Mouse (Mus musculus) neural tube, embryonic 13.5 days (tissue): ENCODE results near the gene Tmem108. TPM values are rescaled to one million over a fixed set of nuclear protein-coding genes. Genes with fewer than 3 reads are reported as not detected.
A peak's percentile ranks its signal among the peaks of the same experiment; 100 is the strongest.

ENCODE experiments used
- ATAC-seq: fragments of 200-750 bp; cut with Nextera tagmentation; 2 replicates; pipeline ENCODE4 v1.8.0; 2017; ENCODE audit warnings: low read depth, mild to moderate bottlenecking, moderate TSS enrichment, moderate library complexity
- H3K27ac ChIP-seq: fragments of 300-500 bp; sonication (generic); replicated peaks from 2 replicates; pipeline ENCODE4 v1.5.1; 2015; ENCODE audit warnings: moderate library complexity, mild to moderate bottlenecking, inconsistent platforms
- H3K27me3 ChIP-seq: fragments of 300-500 bp; sonication (generic); 2 replicates; pipeline ENCODE4 v1.6.1; 2015; ENCODE audit warnings: mild to moderate bottlenecking, inconsistent platforms
- H3K36me3 ChIP-seq: fragments of 300-500 bp; sonication (generic); 2 replicates; pipeline ENCODE4 v1.6.1; 2015; ENCODE audit warnings: mild to moderate bottlenecking, inconsistent platforms
- H3K4me1 ChIP-seq: fragments of 300-500 bp; sonication (generic); replicated peaks from 2 replicates; pipeline ENCODE4 v1.6.1; 2015; ENCODE audit warnings: inconsistent platforms
- H3K4me2 ChIP-seq: fragments of 300-500 bp; sonication (generic); 2 replicates; pipeline ENCODE4 v1.6.1; 2015; ENCODE audit warnings: inconsistent platforms, mild to moderate bottlenecking, moderate library complexity
- H3K4me3 ChIP-seq: fragments of 300-500 bp; sonication (generic); 2 replicates; pipeline ENCODE4 v1.5.1; 2015; ENCODE audit warnings: mild to moderate bottlenecking, inconsistent platforms
- H3K9ac ChIP-seq: fragments of 300-500 bp; sonication (generic); 2 replicates; pipeline ENCODE4 v1.6.1; 2015; ENCODE audit warnings: moderate library complexity, mild to moderate bottlenecking, inconsistent platforms
- H3K9me3 ChIP-seq: fragments of 300-500 bp; sonication (generic); 2 replicates; pipeline ENCODE4 v1.6.1; 2016; ENCODE audit warnings: inconsistent platforms
- WGBS: fragments of 180-500 bp; shearing (Covaris S2); methylation state at CpG from one replicate; pipeline ENCODE4 v1.1.7; 2015; 5-methylcytosine and 5-hydroxymethylcytosine counted together
- polyA plus RNA-seq: library from polyadenylated mRNA; unstranded; fragments of >200 nt; fragmentation: Nextera tagmentation; extraction: Ambion mirVana; gene quantifications from 2 replicates; pipeline ENCODE4 v1.2.1, GENCODE M21; 2015

The Tmem108 gene
- polyA plus RNA-seq, 1 experiment from 2014 or later: 24.9 TPM

DNA sequence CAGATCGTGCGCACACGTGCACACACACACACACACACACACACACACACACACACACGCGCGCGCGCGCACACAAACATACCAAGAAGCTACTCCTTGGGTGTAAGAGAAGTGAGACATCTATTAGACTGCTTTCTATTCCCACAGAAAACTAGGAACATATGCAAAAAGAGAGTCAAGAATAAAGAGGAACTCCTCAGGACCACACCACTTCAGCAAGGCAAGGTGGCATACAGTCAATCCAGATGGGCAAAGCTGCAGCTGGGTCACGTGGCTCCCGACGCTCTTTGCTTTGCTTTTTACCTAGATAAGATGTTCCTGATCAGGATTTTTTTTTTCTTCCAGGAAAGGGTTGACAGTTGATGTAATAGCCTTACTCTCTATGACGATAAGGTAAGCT is 45.6 kb downstream of the Tmem108 start:
- Histone ChIP-seq H3K4me3 (no peak overlapping the region), H3K27me3 (no peaks in the 10 kb centered on the region), H3K9me3 (no peaks in the 10 kb centered on the region), H3K27ac (no peak overlapping the region), H3K4me2 (no peak overlapping the region), H3K9ac (no peak overlapping the region), H3K4me1 (0 out of 2 replicates have a peak, but pooled peaks cover 10% of the 10 kb centered on the region), H3K36me3 (no peaks in the 10 kb centered on the region)
- no peak for ATAC-seq
- WGBS: 96% methylated on average over 13 of the region's 13 CpGs

DNA sequence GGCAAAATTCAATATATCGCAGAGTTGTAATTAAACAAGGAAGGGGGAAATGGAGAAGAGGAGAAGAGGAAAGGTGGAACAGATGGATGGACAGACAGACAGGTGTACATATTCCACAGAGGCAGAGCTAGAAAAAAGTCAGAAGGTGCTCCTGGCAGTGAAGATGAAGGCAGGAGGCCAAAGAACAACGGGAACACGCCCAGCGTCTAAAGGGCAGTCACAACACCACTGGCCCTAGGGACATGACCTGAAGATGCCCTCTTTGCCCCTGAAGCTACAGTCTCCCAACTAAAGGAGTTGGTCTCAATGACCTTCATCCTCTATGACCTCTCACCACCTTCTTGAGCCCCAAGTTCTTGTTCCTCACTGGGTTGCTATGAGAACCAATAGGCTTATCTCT is 46.3 kb downstream of the Tmem108 start:
- Histone ChIP-seq H3K4me2 (no peak overlapping the region), H3K9ac (no peak overlapping the region), H3K9me3 (no peaks in the 10 kb centered on the region), H3K27ac (no peak overlapping the region), H3K4me3 (no peak overlapping the region), H3K4me1 (0 out of 2 replicates have a peak, but pooled peaks cover 10% of the 10 kb centered on the region), H3K27me3 (no peaks in the 10 kb centered on the region), H3K36me3 (no peaks in the 10 kb centered on the region)
- ATAC-seq: no peak
- 95% methylated on average over 4 of the region's 4 CpGs for WGBS

DNA sequence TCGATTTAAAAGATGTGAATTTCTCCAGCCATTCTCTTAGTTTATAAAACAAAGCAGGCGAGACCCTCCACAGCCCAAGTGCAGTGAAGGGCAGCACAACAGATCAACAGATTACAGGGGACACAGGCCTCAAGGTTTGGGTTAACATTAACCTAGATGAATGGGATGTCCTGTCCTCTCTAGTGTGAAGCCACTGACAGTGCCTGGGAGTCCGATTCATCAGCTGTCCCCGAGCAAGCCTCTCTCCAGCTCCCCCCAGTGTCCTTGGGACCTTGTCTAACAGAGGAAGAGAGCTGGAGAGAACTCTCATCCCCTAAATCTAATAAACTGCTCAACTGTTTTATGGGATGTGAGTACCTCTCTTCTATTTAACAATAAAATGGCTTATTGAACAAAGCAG is 48.4 kb downstream of the Tmem108 start:
- H3K9me3 ChIP-seq: no peaks in the 10 kb centered on the region
- no peak for ATAC-seq
- H3K4me2 ChIP-seq: no peak overlapping the region
- 0 out of 2 replicates have a peak, but pooled peaks cover 10% of the 10 kb centered on the region for H3K4me1 ChIP-seq
- H3K4me3 ChIP-seq: no peak overlapping the region
- no peaks in the 10 kb centered on the region for H3K27me3 ChIP-seq
- H3K36me3 ChIP-seq: no peaks in the 10 kb centered on the region
- H3K9ac ChIP-seq: no peak overlapping the region
- WGBS: 78% methylated on average over 4 of the region's 4 CpGs
- H3K27ac ChIP-seq: no peak overlapping the region

DNA sequence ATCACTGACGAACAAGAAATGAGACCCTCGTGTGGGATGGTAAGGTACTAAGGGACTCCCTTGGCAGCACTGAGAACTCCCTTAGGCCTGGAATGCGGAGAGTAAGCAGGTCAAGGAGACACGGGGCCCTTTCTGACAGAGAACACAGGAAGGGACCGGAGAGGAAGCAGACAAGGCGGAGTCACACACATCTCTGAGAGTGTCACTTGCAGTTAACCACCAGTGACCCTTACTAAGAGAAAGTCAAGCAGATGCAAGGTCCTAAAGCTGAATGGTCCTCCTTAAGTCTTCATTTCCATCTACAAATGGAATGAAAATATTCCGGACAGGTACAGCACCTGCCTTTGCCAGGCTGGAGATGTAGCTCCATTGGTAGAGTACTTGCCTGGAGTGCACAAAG is 48.9 kb downstream of the Tmem108 start:
- no peak overlapping the region for H3K4me2 ChIP-seq
- ATAC-seq: no peak
- no peak overlapping the region for H3K9ac ChIP-seq
- H3K27me3 ChIP-seq: no peaks in the 10 kb centered on the region
- H3K36me3 ChIP-seq: no peaks in the 10 kb centered on the region
- 0 out of 2 replicates have a peak, but pooled peaks cover 10% of the 10 kb centered on the region for H3K4me1 ChIP-seq
- no peak overlapping the region for H3K27ac ChIP-seq
- no peak overlapping the region for H3K4me3 ChIP-seq
- WGBS: 78% methylated on average over 7 of the region's 7 CpGs
- H3K9me3 ChIP-seq: no peaks in the 10 kb centered on the region

DNA sequence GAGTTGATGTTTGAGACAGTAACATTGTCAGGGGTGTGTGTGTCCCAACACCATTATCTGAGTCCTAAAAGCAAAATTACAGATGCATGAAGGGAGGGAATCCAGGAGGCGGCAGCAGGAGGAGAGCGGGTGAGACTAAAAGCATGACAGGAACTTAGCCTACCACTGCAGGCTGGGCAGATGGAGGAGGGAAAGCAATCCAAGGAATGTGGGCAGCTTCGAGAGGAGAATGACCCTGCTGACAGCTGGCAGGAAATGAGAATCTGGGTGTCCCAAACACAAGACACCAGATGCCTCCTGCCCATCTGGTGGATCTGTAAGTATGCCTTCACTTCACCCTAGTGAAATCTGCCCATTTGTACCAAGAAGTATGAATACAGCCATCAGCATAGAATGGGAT is 51.9 kb downstream of the Tmem108 start:
- H3K27ac ChIP-seq: no peak overlapping the region
- peaks cover 2% of the 10 kb centered on the region; the same call in 1 of the 2 replicates for H3K36me3 ChIP-seq
- H3K9ac ChIP-seq: no peak overlapping the region
- H3K4me3 ChIP-seq: no peak overlapping the region
- H3K4me1 ChIP-seq: 0 out of 2 replicates have a peak, but pooled peaks cover 10% of the 10 kb centered on the region
- H3K4me2 ChIP-seq: no peak overlapping the region
- no peaks in the 10 kb centered on the region for H3K27me3 ChIP-seq
- no peaks in the 10 kb centered on the region for H3K9me3 ChIP-seq
- no peak for ATAC-seq
- WGBS: 61% methylated on average over 3 of the region's 3 CpGs

DNA sequence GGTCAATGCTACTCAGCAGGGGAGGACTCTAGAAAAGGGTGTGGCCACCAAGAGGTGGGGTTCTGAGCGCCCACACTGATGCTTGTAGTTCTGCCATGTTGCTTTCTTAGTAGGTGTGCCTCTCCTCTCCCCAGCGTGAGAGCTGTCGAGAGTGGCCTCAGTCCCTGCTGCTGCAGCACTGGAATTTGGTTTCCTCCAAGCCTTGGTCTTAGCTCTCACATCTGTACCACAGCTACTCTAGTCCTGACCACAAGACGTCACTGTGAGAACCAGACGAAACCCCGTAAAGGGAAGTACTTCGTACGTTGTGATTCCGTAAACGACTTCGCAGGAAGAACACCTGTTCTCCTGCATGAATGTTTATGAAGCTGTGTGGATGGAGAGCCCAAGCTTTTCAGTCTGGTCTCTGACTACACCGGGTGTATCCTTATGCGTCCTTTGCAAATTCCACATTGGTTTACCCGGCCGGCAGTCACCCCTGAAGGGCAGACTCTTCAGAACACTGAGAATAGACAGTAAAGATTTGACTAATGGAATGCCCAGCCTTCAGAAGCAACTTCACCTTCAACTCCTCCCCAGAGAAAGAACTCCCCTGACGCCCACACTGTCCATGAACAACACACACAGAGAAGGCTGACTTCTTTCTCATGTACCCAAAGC is 53.0 kb downstream of the Tmem108 start:
- Histone ChIP-seq H3K27ac (no peak overlapping the region), H3K4me2 (no peak overlapping the region), H3K27me3 (no peaks in the 10 kb centered on the region), H3K4me1 (0 out of 2 replicates have a peak, but pooled peaks cover 10% of the 10 kb centered on the region), H3K36me3 (peaks cover 2% of the 10 kb centered on the region; the same call in 1 of the 2 replicates), H3K9ac (no peak overlapping the region), H3K9me3 (no peaks in the 10 kb centered on the region), H3K4me3 (no peak overlapping the region)
- ATAC-seq: no peak
- WGBS: 83% methylated on average over 16 of the region's 16 CpGs

DNA sequence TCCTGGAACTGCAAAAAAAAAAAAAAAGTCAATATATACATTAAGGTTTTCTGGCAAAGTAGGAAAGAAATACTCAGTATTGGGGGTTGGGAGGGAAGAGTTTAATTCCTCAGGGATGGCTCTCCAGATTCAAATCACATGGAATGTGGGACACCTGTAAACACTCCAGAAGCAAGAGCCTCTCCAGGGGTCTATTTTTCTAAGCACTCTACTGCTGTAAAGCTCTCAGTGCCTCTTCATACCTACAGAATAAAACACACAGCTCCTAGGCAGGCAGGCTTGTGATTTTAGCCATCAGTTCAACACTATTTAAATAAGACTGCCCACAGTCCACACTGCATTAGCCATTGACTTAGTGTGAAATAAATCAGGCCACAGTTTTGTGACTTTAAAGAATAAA is 53.8 kb downstream of the Tmem108 start:
- Histone ChIP-seq H3K9me3 (no peaks in the 10 kb centered on the region), H3K9ac (no peak overlapping the region), H3K4me1 (0 out of 2 replicates have a peak, but pooled peaks cover 10% of the 10 kb centered on the region), H3K4me3 (no peak overlapping the region), H3K4me2 (no peak overlapping the region), H3K36me3 (peaks cover 2% of the 10 kb centered on the region; the same call in 1 of the 2 replicates), H3K27me3 (no peaks in the 10 kb centered on the region), H3K27ac (no peak overlapping the region)
- no peak for ATAC-seq

DNA sequence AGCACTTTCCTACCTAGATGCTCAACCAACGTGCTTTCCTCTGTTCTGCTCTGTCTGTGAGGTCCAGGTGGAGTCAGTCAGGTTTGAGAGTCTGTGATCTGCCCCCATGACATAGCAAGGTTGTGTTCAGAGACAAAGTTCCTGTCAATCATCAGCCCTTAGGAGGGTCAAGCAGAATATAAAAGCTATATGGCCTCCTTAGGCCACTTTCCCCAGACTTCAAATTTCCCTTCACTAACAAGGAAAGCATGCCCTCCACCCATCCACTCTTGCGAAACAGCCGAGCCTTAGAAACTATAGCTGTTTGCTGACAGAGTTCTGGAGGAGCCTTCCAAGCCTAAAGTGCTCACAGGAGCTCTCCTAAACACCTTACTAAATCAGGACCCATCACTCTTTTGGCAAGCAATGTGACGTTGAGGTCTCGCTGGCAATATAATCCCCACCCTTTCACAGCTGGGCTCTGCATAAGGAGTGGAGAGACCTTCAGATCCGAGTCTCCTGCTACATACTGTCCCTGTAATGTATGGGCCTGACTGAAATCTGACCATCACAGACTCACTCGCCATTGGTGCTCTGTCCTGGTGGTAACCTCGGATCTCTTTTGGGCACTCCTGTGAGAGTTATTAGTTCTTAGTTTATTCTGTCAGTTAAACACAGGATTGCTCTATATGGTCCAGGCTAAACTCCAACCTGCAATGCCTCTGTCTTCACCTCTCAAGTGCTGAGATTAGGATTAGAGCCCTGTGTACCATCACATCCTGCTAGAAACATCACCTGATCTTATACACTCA is 54.4 kb downstream of the Tmem108 start:
- H3K9me3 ChIP-seq: no peaks in the 10 kb centered on the region
- 0 out of 2 replicates have a peak, but pooled peaks cover 9% of the 10 kb centered on the region for H3K4me1 ChIP-seq
- peaks cover 2% of the 10 kb centered on the region; the same call in 1 of the 2 replicates for H3K36me3 ChIP-seq
- H3K9ac ChIP-seq: no peak overlapping the region
- ATAC-seq: no peak
- no peak overlapping the region for H3K27ac ChIP-seq
- WGBS: 85% methylated on average over 8 of the region's 8 CpGs
- no peak overlapping the region for H3K4me3 ChIP-seq
- no peaks in the 10 kb centered on the region for H3K27me3 ChIP-seq
- H3K4me2 ChIP-seq: no peak overlapping the region

DNA sequence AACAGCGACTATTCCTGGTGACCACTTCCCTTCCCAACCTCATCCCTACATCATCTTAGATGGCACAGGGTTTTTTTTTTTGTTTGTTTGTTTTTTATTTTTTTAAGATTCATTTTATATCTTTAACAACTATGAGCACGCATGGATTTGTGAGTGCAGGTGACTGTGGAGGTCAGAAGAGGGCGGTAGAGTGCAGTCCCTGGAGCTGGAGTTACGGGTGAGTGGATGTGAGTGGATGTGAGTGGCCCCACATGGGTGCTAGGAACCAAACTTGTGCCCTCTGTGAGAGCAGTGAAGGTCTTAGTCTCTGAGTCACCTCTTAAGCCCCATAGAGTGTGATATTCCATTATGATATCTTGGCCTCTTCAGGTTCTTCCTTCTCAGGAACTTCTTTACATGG is 55.9 kb downstream of the Tmem108 start:
- no peaks in the 10 kb centered on the region for H3K27me3 ChIP-seq
- H3K9ac ChIP-seq: no peak overlapping the region
- H3K4me3 ChIP-seq: no peak overlapping the region
- no peak for ATAC-seq
- H3K4me1 ChIP-seq: peaks cover 9% of the 10 kb centered on the region
- H3K9me3 ChIP-seq: no peaks in the 10 kb centered on the region
- WGBS: 91% methylated on average over 4 of the region's 4 CpGs
- no peak overlapping the region for H3K27ac ChIP-seq
- peaks cover 2% of the 10 kb centered on the region; the same call in 1 of the 2 replicates for H3K36me3 ChIP-seq
- no peak overlapping the region for H3K4me2 ChIP-seq

DNA sequence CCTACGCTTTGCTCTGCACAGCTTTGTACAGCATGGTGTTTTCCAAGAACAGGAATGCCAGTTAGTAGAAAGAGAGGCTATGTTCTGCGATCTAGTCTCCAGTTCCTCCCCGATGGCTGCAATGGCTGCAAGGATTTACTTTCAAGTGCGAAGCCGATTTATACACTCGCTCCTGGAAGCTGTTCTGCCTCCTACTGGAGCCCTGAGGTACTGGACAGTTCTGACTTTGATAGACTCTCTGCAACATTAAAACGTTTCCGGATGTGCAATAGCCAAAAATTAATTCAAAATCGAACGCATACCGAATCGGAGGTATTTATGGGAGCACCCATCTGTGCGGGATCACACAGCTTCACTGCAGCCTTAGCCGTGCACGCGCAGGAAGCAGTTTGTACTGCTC is 58.6 kb downstream of the Tmem108 start:
- Histone ChIP-seq H3K36me3 (peaks cover 2% of the 10 kb centered on the region; the same call in 1 of the 2 replicates), H3K27ac (no peak overlapping the region), H3K9ac (no peak overlapping the region), H3K4me3 (no peak overlapping the region), H3K4me1 (peaks cover 9% of the 10 kb centered on the region), H3K4me2 (no peak overlapping the region), H3K9me3 (no peaks in the 10 kb centered on the region), H3K27me3 (no peaks in the 10 kb centered on the region)
- no peak for ATAC-seq
- 85% methylated on average over 16 of the region's 16 CpGs for WGBS

DNA sequence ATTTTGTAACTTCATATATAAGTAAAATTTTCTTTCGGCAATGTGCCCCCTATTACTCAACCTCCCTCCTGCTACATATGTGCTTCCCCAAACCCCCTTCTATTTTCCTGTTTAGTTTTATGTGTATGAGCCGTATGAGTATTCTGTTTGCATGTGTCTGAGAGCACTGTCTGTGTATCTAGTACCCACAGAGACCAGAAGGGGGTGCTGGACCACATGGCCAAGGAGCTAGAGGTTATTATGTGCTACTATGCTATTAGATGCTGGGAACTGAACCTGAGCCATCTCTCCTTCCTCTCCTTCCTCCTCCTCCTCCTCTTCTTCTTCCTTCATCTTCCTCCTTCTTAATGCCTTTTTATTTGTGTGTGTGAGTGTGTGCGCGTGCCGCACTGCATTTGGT is 59.2 kb downstream of the Tmem108 start:
- ATAC-seq: no peak
- H3K4me3 ChIP-seq: no peak overlapping the region
- no peak overlapping the region for H3K9ac ChIP-seq
- H3K4me1 ChIP-seq: peaks cover 13% of the 10 kb centered on the region
- no peak overlapping the region for H3K4me2 ChIP-seq
- H3K27me3 ChIP-seq: no peaks in the 10 kb centered on the region
- H3K9me3 ChIP-seq: no peaks in the 10 kb centered on the region
- WGBS: 91% methylated on average over 5 of the region's 5 CpGs
- H3K27ac ChIP-seq: no peak overlapping the region
- H3K36me3 ChIP-seq: peaks cover 2% of the 10 kb centered on the region; the same call in 1 of the 2 replicates

DNA sequence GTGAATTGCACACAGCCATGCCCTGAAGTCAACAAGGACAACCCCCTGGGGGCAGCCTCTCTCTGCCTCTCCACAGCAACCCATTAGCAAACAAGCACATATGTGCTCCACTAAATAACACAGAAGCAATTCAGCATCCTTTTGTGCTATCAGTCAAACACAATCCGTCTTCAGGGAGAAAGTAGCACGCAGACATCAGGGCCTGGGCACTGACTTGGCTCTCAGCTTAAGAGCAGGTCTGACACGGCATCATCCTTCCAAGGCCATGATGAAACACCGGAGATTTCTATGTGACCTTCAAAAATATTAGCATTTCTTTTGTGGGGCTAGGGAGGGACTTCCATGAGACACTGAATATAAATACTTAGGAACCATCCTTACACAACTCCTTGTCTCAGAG is 60.2 kb downstream of the Tmem108 start:
- H3K4me2 ChIP-seq: no peak overlapping the region
- no peak overlapping the region; the same call in 1 of the 2 replicates for H3K27ac ChIP-seq
- no peaks in the 10 kb centered on the region for H3K9me3 ChIP-seq
- H3K4me3 ChIP-seq: no peak overlapping the region
- H3K4me1 ChIP-seq: peaks cover 22% of the 10 kb centered on the region
- ATAC-seq: peak; percentile 24; the same call in 1 of the 2 replicates
- no peaks in the 10 kb centered on the region for H3K27me3 ChIP-seq
- no peak overlapping the region for H3K9ac ChIP-seq
- WGBS: 39% methylated on average over 4 of the region's 4 CpGs
- H3K36me3 ChIP-seq: peaks cover 2% of the 10 kb centered on the region; the same call in 1 of the 2 replicates
